Comparison of ENCODE assay signal across 10 mouse cellular contexts in the genomic region with DNA sequence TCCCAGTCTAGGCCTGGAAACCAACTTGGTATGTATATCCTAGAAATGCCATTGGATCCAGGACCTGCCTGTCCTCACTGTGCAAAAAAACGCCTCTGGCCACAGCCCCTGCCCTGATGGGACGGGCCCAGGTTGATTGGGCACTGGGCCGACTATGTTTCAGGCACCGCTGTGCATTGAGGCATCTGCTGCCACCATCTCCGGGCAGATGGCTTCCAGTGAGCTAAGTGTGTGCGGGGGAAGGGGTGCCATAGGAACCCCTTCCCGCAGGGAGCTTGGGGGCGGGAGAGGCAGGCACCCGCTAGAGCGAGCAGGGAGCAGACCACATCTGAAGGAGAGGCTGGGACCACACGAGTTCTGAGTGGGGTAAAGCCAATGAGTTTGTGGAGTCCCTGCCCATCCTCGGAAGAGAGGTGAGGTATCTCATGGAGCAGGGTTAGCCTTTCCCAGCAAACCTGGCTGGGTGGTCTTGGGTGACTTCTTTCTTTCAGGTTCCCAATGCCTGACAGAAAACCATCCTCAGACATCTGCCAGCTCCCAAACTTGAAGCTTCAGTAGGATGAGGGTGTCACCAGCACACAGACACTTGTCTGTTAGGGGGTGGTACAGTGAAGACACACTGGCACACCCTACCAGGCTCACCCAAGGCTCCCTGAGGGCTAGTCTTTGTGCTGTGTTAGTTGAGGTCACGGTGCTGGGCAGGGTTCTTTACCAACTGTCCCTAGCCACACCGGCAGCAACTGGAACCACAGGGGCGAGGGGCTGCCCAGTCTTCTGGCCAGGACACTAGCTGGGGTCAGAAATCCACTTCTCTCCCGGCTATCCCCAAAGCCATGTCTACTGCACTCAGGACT. TPM values are rescaled to one million over a fixed set of nuclear protein-coding genes. Genes with fewer than 3 reads are reported as not detected.
DNase-seq lines count a peak whose midpoint lies in the region; ATAC-seq and TF ChIP-seq lines count a peak whose summit lies in the region.
"Had no signal": no experiment of that assay in that cellular context is flagged by ENCODE, and none has a peak within 500 bp of the region (broad histone marks: within the 10 kb centered on the region; RNA-seq: fewer than 3 reads in every experiment).

No protein-coding gene starts in this region.

- peak overlapping the region; percentile 85 for H3K27ac ChIP-seq in midbrain, embryonic 10.5 days (replicated peaks)
- H3K27ac ChIP-seq in midbrain, postnatal 0 days (ENCODE audit: low read depth, low read length) = no peak overlapping the region
- H3K27ac ChIP-seq: liver, embryonic 13.5 days had no signal

- H3K4me3 ChIP-seq in midbrain, embryonic 10.5 days = peak overlapping the region; percentile 51; the same call in 1 of the 2 replicates
- no peak overlapping the region for H3K4me3 ChIP-seq in midbrain, postnatal 0 days (ENCODE audit: low read depth, low read length)
- H3K4me3 ChIP-seq: liver, embryonic 13.5 days had no signal

- intact Hi-C loops in left cerebral cortex, postnatal 14 days (cut with DNase I) = no loop called here

- H3K27me3 ChIP-seq in midbrain, embryonic 10.5 days (ENCODE audit: low read depth, poor library complexity, severe bottlenecking) = peaks cover 37% of the 10 kb centered on the region
- no peaks in the 10 kb centered on the region for H3K27me3 ChIP-seq in midbrain, postnatal 0 days (ENCODE audit: insufficient read depth, low read length)
- H3K27me3 ChIP-seq: hindbrain, embryonic 15.5 days had no signal

- WGBS in midbrain, embryonic 10.5 days = 78% methylated on average over 16 of the region's 16 CpGs
- 68% methylated on average over 16 of the region's 16 CpGs for WGBS in midbrain, postnatal 0 days

- H3K9ac ChIP-seq in midbrain, postnatal 0 days (replicated peaks; ENCODE audit: low read length, poor library complexity, severe bottlenecking) = no peak overlapping the region
- H3K9ac ChIP-seq: hindbrain, embryonic 15.5 days; liver, embryonic 13.5 days had no signal

- H3K36me3 ChIP-seq in midbrain, embryonic 10.5 days = no peaks in the 10 kb centered on the region
- no peaks in the 10 kb centered on the region for H3K36me3 ChIP-seq in midbrain, postnatal 0 days (ENCODE audit: insufficient read depth, low read length)
- H3K36me3 ChIP-seq: hindbrain, embryonic 15.5 days; liver, embryonic 13.5 days had no signal

- no peak for TF ChIP-seq CTCF in midbrain, postnatal 0 days (IDR thresholded peaks at IDR 0.05)

- peaks cover 49% of the 10 kb centered on the region for H3K4me1 ChIP-seq in midbrain, embryonic 10.5 days
- H3K4me1 ChIP-seq in midbrain, postnatal 0 days (ENCODE audit: insufficient read depth, low read length) = peaks cover 12% of the 10 kb centered on the region

- H3K9me3 ChIP-seq in midbrain, embryonic 10.5 days (replicated peaks) = no peaks in the 10 kb centered on the region
- no peaks in the 10 kb centered on the region for H3K9me3 ChIP-seq in midbrain, postnatal 0 days (ENCODE audit: low read length)
- H3K9me3 ChIP-seq: hindbrain, embryonic 15.5 days; liver, embryonic 13.5 days had no signal

- no peak for ATAC-seq in midbrain, postnatal 0 days (ENCODE audit: low FRiP score)
- ATAC-seq in erythroblast, adult 5-6 weeks (replicated peaks; ENCODE audit: low FRiP score, poor library complexity, severe bottlenecking) = no peak

- no peak for DNase-seq in midbrain, embryonic 10.5 days (ENCODE audit: low spot score)
- DNase-seq in midbrain, postnatal 0 days (ENCODE audit: low spot score) = no peak
- peak; percentile 44 to 66 for DNase-seq in frontal cortex, postnatal 10 days (ENCODE audit: low spot score in 2 of 2)
- DNase-seq in left cerebral cortex, postnatal 14 days (ENCODE audit: low spot score in 2 of 2) = peak; percentile 70 to 85
- peak; percentile 73 to 76 for DNase-seq in right cerebral cortex, postnatal 36 days (ENCODE audit: low spot score in 2 of 2)
- no peak for DNase-seq in embryo, embryonic 10 days (ENCODE audit: low spot score)
- DNase-seq in Muller cell, postnatal 12 days (ENCODE audit: inconsistent ontology term) = no peak
- DNase-seq: liver, embryonic 13.5 days had no signal

- no peak overlapping the region for H3K4me2 ChIP-seq in midbrain, postnatal 0 days (ENCODE audit: low read depth, low read length, poor library complexity, severe bottlenecking)

RNA-seq across cellular contexts. Expression of a gene that starts 24.9 kb away (rescaled TPM):
- 21.6 and 27.6 TPM in 2 replicates for polyA plus RNA-seq in midbrain, embryonic 10.5 days (2016; fragmentation: Nextera tagmentation; extraction: Ambion mirVana)
- 36.7 and 42.0 TPM in 2 replicates for total RNA-seq in midbrain, postnatal 0 days (2014; rRNA removed)
- 13.2 and 13.3 TPM in 2 replicates for polyA plus RNA-seq in midbrain, postnatal 0 days (2015; fragmentation: Nextera tagmentation; extraction: Ambion mirVana)
- total RNA-seq in left cerebral cortex, postnatal 14 days (2021) = 10 to 100 TPM; 23.9 to 27.1 TPM
- total RNA-seq in erythroblast, adult 5-6 weeks (2015; ENCODE audit: low replicate concordance) = 2.9 and 3.1 TPM in 2 replicates
- 3.8 and 4.8 TPM in 2 replicates for total RNA-seq in erythroblast, adult 5-6 weeks (2017; ENCODE audit: low replicate concordance)

RNA-seq across cellular contexts. Expression of a gene that starts 31.5 kb away (rescaled TPM):
- polyA plus RNA-seq in midbrain, embryonic 10.5 days (2016; fragmentation: Nextera tagmentation; extraction: Ambion mirVana) = 1.1 and 1.6 TPM in 2 replicates
- 16.3 and 22.4 TPM in 2 replicates for total RNA-seq in midbrain, postnatal 0 days (2014; rRNA removed)
- 7.5 and 7.6 TPM in 2 replicates for polyA plus RNA-seq in midbrain, postnatal 0 days (2015; fragmentation: Nextera tagmentation; extraction: Ambion mirVana)
- 100 to 1,000 TPM; 112 to 122 TPM for total RNA-seq in left cerebral cortex, postnatal 14 days (2021)
- not detected in 2 replicates for total RNA-seq in erythroblast, adult 5-6 weeks (2015; ENCODE audit: low replicate concordance)
- not detected in 2 replicates for total RNA-seq in erythroblast, adult 5-6 weeks (2017; ENCODE audit: low replicate concordance)

Comparison
In these comparisons a context has a peak if more than half of its experiments do, and no peak if none do; other contexts are left out.
1. DNase-seq: peak in frontal cortex, postnatal 10 days (2 of 2), left cerebral cortex, postnatal 14 days (2 of 2) and right cerebral cortex, postnatal 36 days (2 of 2); none in midbrain, embryonic 10.5 days (single experiment), midbrain, postnatal 0 days (single experiment), embryo, embryonic 10 days (single experiment) and Muller cell, postnatal 12 days (single experiment).
2. RNA of a gene that starts 31.5 kb away (total RNA-seq): 112 to 122 TPM in left cerebral cortex, postnatal 14 days and 16.3 to 22.4 TPM in midbrain, postnatal 0 days; not detected in erythroblast, adult 5-6 weeks; every median in the first group is over 10 times any median in the second.